Mouse (Mus musculus): ENCODE measurements around the gene Cdh4.

- TF ChIP-seq GATA1 (IDR thresholded peaks at IDR 0.05; ENCODE audit: borderline replicate concordance, low read length) (no peak), FLI1 (IDR thresholded peaks at IDR 0.05; ENCODE audit: low read length) (no peak)
Observed at GRCm38 (mm10) chr2:179937091-179937490, 494.9 kb downstream of the Cdh4 start.
